Mouse (Mus musculus): ENCODE results near the gene Gcfc2. TPM values are rescaled to one million over a fixed set of nuclear protein-coding genes. Genes with fewer than 3 reads are reported as not detected.

Gcfc2 gene
- polyA plus RNA-seq, 1 experiment, result 1.6 TPM

- Histone ChIP-seq H3K36me3 (ENCODE audit: control insufficient read depth, insufficient read depth, low read length) (no peaks in the 10 kb centered on the region), H3K4me3 (ENCODE audit: extremely low read depth, insufficient read depth, insufficient read length) (no peak overlapping the region), H3K27ac (ENCODE audit: insufficient read depth, low read length) (no peak overlapping the region), H3K27me3 (ENCODE audit: control insufficient read depth, insufficient read depth, low read length) (no peaks in the 10 kb centered on the region), H3K4me1 (ENCODE audit: control insufficient read depth, insufficient read depth, insufficient read length) (no peaks in the 10 kb centered on the region)
- 66% methylated on average over 3 of the region's 3 CpGs for WGBS
- peak in 1 of 2 experiments; percentile 2 for DNase-seq (ENCODE audit: low read depth in 1 of 2, low spot score in 2 of 2)
- TF ChIP-seq CTCF (IDR thresholded peaks at IDR 0.05; ENCODE audit: extremely low read depth, insufficient read depth, insufficient read length, insufficient replicate concordance), result no peak
- TF ChIP-seq POLR2A (IDR thresholded peaks at IDR 0.05; ENCODE audit: low read depth, low read length), result no peak
Observed at GRCm38 (mm10) chr6:81987580-81987979, 64.1 kb downstream of the Gcfc2 start.

GRCm38 (mm10) chr6:81988341-81988740 lies 64.9 kb downstream of the Gcfc2 start:
- H3K4me3 ChIP-seq (ENCODE audit: extremely low read depth, insufficient read depth, insufficient read length), result no peak overlapping the region
- 88% methylated on average over 5 of the region's 5 CpGs for WGBS
- H3K4me1 ChIP-seq (ENCODE audit: control insufficient read depth, insufficient read depth, insufficient read length), result no peaks in the 10 kb centered on the region
- no peaks in the 10 kb centered on the region for H3K27me3 ChIP-seq (ENCODE audit: control insufficient read depth, insufficient read depth, low read length)
- peak in 1 of 2 experiments; percentile 2 for DNase-seq (ENCODE audit: low read depth in 1 of 2, low spot score in 2 of 2)
- TF ChIP-seq CTCF (IDR thresholded peaks at IDR 0.05; ENCODE audit: extremely low read depth, insufficient read depth, insufficient read length, insufficient replicate concordance) (no peak), POLR2A (IDR thresholded peaks at IDR 0.05; ENCODE audit: low read depth, low read length) (no peak)
- no peaks in the 10 kb centered on the region for H3K36me3 ChIP-seq (ENCODE audit: control insufficient read depth, insufficient read depth, low read length)
- H3K27ac ChIP-seq (ENCODE audit: insufficient read depth, low read length), result no peak overlapping the region

GRCm38 (mm10) chr6:81990049-81990810 lies 66.8 kb downstream of the Gcfc2 start:
- Histone ChIP-seq H3K36me3 (ENCODE audit: control insufficient read depth, insufficient read depth, low read length) (no peaks in the 10 kb centered on the region), H3K27me3 (ENCODE audit: control insufficient read depth, insufficient read depth, low read length) (no peaks in the 10 kb centered on the region), H3K4me3 (ENCODE audit: extremely low read depth, insufficient read depth, insufficient read length) (no peak overlapping the region), H3K27ac (ENCODE audit: insufficient read depth, low read length) (no peak overlapping the region), H3K4me1 (ENCODE audit: control insufficient read depth, insufficient read depth, insufficient read length) (no peaks in the 10 kb centered on the region)
- no peak for DNase-seq (ENCODE audit: low read depth in 1 of 2, low spot score in 2 of 2)
- 64% methylated on average over 20 of the region's 20 CpGs for WGBS
- TF ChIP-seq POLR2A (IDR thresholded peaks at IDR 0.05; ENCODE audit: low read depth, low read length), result no peak
- no peak for TF ChIP-seq CTCF (IDR thresholded peaks at IDR 0.05; ENCODE audit: extremely low read depth, insufficient read depth, insufficient read length, insufficient replicate concordance)

Other genes starting within 250 kb of the Gcfc2 start
- 2.2 and 2.8 TPM in 2 replicates for gene Mrpl19, start 42.3 kb downstream of the Gcfc2 start, polyA plus RNA-seq (2012; rRNA removed)
- 0.65 and 0.93 TPM in 2 replicates for gene Eva1a, start 117.4 kb downstream of the Gcfc2 start, polyA plus RNA-seq (2012; rRNA removed)